Mouse (Mus musculus): ENCODE results near the gene Ercc1. TPM values are rescaled to one million over a fixed set of nuclear protein-coding genes. Genes with fewer than 3 reads are reported as not detected.

Ercc1 gene
- polyA plus RNA-seq, 1 experiment from 2014 or later, result 51.6 TPM

GRCm38 (mm10) chr7:19343210-19343808 is 1.3 kb upstream of the Ercc1 start:
- no peaks in the 10 kb centered on the region; the same call in 1 of the 2 replicates for H3K36me3 ChIP-seq
- WGBS, result under 1% methylated on average over 11 of the region's 11 CpGs
- H3K9ac ChIP-seq, result peak overlapping the region; percentile 6; the same call in 1 of the 2 replicates
- no peak for ATAC-seq
- H3K4me2 ChIP-seq (replicated peaks), result peak overlapping the region; percentile 94
- peaks cover 36% of the 10 kb centered on the region for H3K4me1 ChIP-seq (replicated peaks)
- H3K27me3 ChIP-seq (replicated peaks), result no peaks in the 10 kb centered on the region
- no peak overlapping the region for H3K4me3 ChIP-seq (replicated peaks)
- no peaks in the 10 kb centered on the region for H3K9me3 ChIP-seq
- H3K27ac ChIP-seq, result no peak overlapping the region

GRCm38 (mm10) chr7:19344938-19345471 is 427 bp downstream of the Ercc1 start:
- peaks cover 36% of the 10 kb centered on the region for H3K4me1 ChIP-seq (replicated peaks)
- peak overlapping the region; percentile 70 for H3K9ac ChIP-seq
- under 1% methylated on average over 31 of the region's 31 CpGs for WGBS
- no peaks in the 10 kb centered on the region; the same call in 1 of the 2 replicates for H3K36me3 ChIP-seq
- peak overlapping the region; percentile 86 for H3K27ac ChIP-seq
- H3K4me2 ChIP-seq (replicated peaks), result peak overlapping the region; percentile 79
- peak; percentile 96 for ATAC-seq
- H3K4me3 ChIP-seq (replicated peaks), result peak overlapping the region; percentile 77
- H3K27me3 ChIP-seq (replicated peaks), result no peaks in the 10 kb centered on the region
- no peaks in the 10 kb centered on the region for H3K9me3 ChIP-seq

- no peak overlapping the region for H3K9ac ChIP-seq
- no peaks in the 10 kb centered on the region for H3K9me3 ChIP-seq
- peaks cover 12% of the 10 kb centered on the region for H3K4me1 ChIP-seq (replicated peaks)
- peaks cover 3% of the 10 kb centered on the region; the same call in 1 of the 2 replicates for H3K36me3 ChIP-seq
- H3K27ac ChIP-seq, result no peak overlapping the region
- no peak for ATAC-seq
- H3K27me3 ChIP-seq (replicated peaks), result no peaks in the 10 kb centered on the region
- H3K4me3 ChIP-seq (replicated peaks), result no peak overlapping the region
- WGBS, result 82% methylated on average over 13 of the region's 13 CpGs
- H3K4me2 ChIP-seq (replicated peaks), result no peak overlapping the region
These were observed 4.8 kb downstream of the Ercc1 start for GRCm38 (mm10) chr7:19349188-19349915.

- WGBS, result 92% methylated on average over 8 of the region's 8 CpGs
- no peak overlapping the region for H3K4me2 ChIP-seq (replicated peaks)
These were observed 5.6 kb downstream of the Ercc1 start for GRCm38 (mm10) chr7:19350221-19350620.

GRCm38 (mm10) chr7:19354991-19355390 is 10.4 kb downstream of the Ercc1 start:
- H3K36me3 ChIP-seq, result peaks cover 18% of the 10 kb centered on the region; the same call in 1 of the 2 replicates
- H3K9ac ChIP-seq, result no peak overlapping the region
- H3K4me1 ChIP-seq (replicated peaks), result peaks cover 10% of the 10 kb centered on the region
- no peak overlapping the region for H3K27ac ChIP-seq
- WGBS, result 87% methylated on average over 5 of the region's 5 CpGs
- H3K4me2 ChIP-seq (replicated peaks), result no peak overlapping the region
- no peaks in the 10 kb centered on the region for H3K9me3 ChIP-seq
- no peaks in the 10 kb centered on the region for H3K27me3 ChIP-seq (replicated peaks)
- ATAC-seq, result no peak
- no peak overlapping the region for H3K4me3 ChIP-seq (replicated peaks)

More at GRCm38 (mm10) chr7:19350221-19350620, 5.6 kb downstream of the Ercc1 start:
- Histone ChIP-seq H3K9me3 (no peaks in the 10 kb centered on the region), H3K36me3 (peaks cover 5% of the 10 kb centered on the region; the same call in 1 of the 2 replicates), H3K27ac (no peak overlapping the region), H3K4me3 (replicated peaks) (no peak overlapping the region), H3K27me3 (replicated peaks) (no peaks in the 10 kb centered on the region), H3K4me1 (replicated peaks) (peaks cover 8% of the 10 kb centered on the region), H3K9ac (no peak overlapping the region)
- no peak for ATAC-seq

- H3K4me3 ChIP-seq (replicated peaks), result no peak overlapping the region
- peaks cover 15% of the 10 kb centered on the region; the same call in 1 of the 2 replicates for H3K36me3 ChIP-seq
- 73% methylated on average over 10 of the region's 10 CpGs for WGBS
- no peak overlapping the region for H3K4me2 ChIP-seq (replicated peaks)
- H3K9me3 ChIP-seq, result no peaks in the 10 kb centered on the region
- H3K9ac ChIP-seq, result no peak overlapping the region
- H3K27ac ChIP-seq, result no peak overlapping the region
- no peaks in the 10 kb centered on the region for H3K27me3 ChIP-seq (replicated peaks)
- peaks cover 19% of the 10 kb centered on the region for H3K4me1 ChIP-seq (replicated peaks)
- no peak for ATAC-seq
These were observed 11.7 kb downstream of the Ercc1 start for GRCm38 (mm10) chr7:19356311-19356710.

- Histone ChIP-seq H3K27me3 (replicated peaks) (no peaks in the 10 kb centered on the region), H3K4me1 (replicated peaks) (peaks cover 29% of the 10 kb centered on the region), H3K9me3 (no peaks in the 10 kb centered on the region), H3K27ac (no peak overlapping the region), H3K4me2 (replicated peaks) (peak overlapping the region; percentile 99), H3K36me3 (peaks cover 15% of the 10 kb centered on the region; the same call in 1 of the 2 replicates), H3K4me3 (replicated peaks) (peak overlapping the region; percentile 73; the same call in 1 of the 2 replicates), H3K9ac (no peak overlapping the region)
- WGBS, result 87% methylated on average over 25 of the region's 25 CpGs
- no peak for ATAC-seq
These were observed 13.1 kb downstream of the Ercc1 start for GRCm38 (mm10) chr7:19357381-19358375.

- H3K36me3 ChIP-seq, result peaks cover 15% of the 10 kb centered on the region; the same call in 1 of the 2 replicates
- peaks cover 29% of the 10 kb centered on the region for H3K4me1 ChIP-seq (replicated peaks)
- H3K27me3 ChIP-seq (replicated peaks), result no peaks in the 10 kb centered on the region
- peak overlapping the region; percentile 99 for H3K4me2 ChIP-seq (replicated peaks)
- no peaks in the 10 kb centered on the region for H3K9me3 ChIP-seq
- H3K4me3 ChIP-seq (replicated peaks), result peak overlapping the region; percentile 73
- 19% methylated on average over 13 of the region's 13 CpGs for WGBS
- ATAC-seq, result no peak
- H3K27ac ChIP-seq, result no peak overlapping the region
- H3K9ac ChIP-seq, result peak overlapping the region; percentile 52
These were observed 14.1 kb downstream of the Ercc1 start for GRCm38 (mm10) chr7:19358634-19359033.

- Histone ChIP-seq H3K27me3 (replicated peaks) (no peaks in the 10 kb centered on the region), H3K4me1 (replicated peaks) (peaks cover 36% of the 10 kb centered on the region), H3K4me3 (replicated peaks) (peak within 1 kb of the TSS; percentile 73), H3K4me2 (replicated peaks) (peak within 1 kb of the TSS; percentile 99), H3K36me3 (peaks cover 15% of the 10 kb centered on the region; the same call in 1 of the 2 replicates), H3K27ac (peak within 1 kb of the TSS; percentile 70), H3K9ac (peak within 1 kb of the TSS; percentile 52), H3K9me3 (no peaks in the 10 kb centered on the region)
- ATAC-seq, result peak; percentile 68
- under 1% methylated on average over 31 of the region's 31 CpGs for WGBS
These were observed 14.8 kb downstream of the Ercc1 start, which contains the start of the genes Cd3eap and Ppp1r13l for GRCm38 (mm10) chr7:19359299-19359891. Gene Cd3eap, minus strand, starts transcription at chr7:19359483. Gene Ppp1r13l, plus strand, starts transcription at chr7:19359749.

- Histone ChIP-seq H3K9me3 (no peaks in the 10 kb centered on the region), H3K9ac (peak overlapping the region; percentile 52), H3K4me3 (replicated peaks) (peak overlapping the region; percentile 73), H3K27me3 (replicated peaks) (no peaks in the 10 kb centered on the region), H3K36me3 (peaks cover 15% of the 10 kb centered on the region; the same call in 1 of the 2 replicates), H3K4me2 (replicated peaks) (peak overlapping the region; percentile 99), H3K4me1 (replicated peaks) (peaks cover 36% of the 10 kb centered on the region), H3K27ac (peak overlapping the region; percentile 70)
- WGBS, result under 1% methylated on average over 45 of the region's 45 CpGs
- ATAC-seq, result peak; percentile 79
These were observed 15.5 kb downstream of the Ercc1 start for GRCm38 (mm10) chr7:19359892-19360641.
